Mouse (Mus musculus) liver, embryonic 14.5 days (tissue): ENCODE data around the gene Olfr1124. TPM values are rescaled to one million over a fixed set of nuclear protein-coding genes. Genes with fewer than 3 reads are reported as not detected.
"Not testable (repeated sequence)": the region's sequence is repeated elsewhere in the genome, so short reads cannot be mapped to it uniquely, and the experiment has no call there.

Experiments used
- ATAC-seq: fragments of 200-750 bp; cut with Nextera tagmentation; 2 replicates; pipeline ENCODE4 v1.8.0; 2017; ENCODE audit warnings: moderate number of reproducible peaks, mild to moderate bottlenecking, moderate library complexity; ENCODE audit not compliant: insufficient read depth
- DNase-seq, 3 experiments: peaks; one replicate each; pipeline ENCODE4 v3.0.0-alpha.2; 2012 to 2013; ENCODE audit warnings: low read depth in 3 of 3, low spot score in 3 of 3
- H3K27ac ChIP-seq: fragments of 300-500 bp; sonication (generic); 2 replicates; pipeline ENCODE4 v1.5.1; 2014; ENCODE audit warnings: moderate library complexity, mild to moderate bottlenecking, control low read depth, inconsistent platforms
- H3K27me3 ChIP-seq: fragments of 300-500 bp; sonication (generic); 2 replicates; pipeline ENCODE4 v1.6.1; 2014; ENCODE audit warnings: mild to moderate bottlenecking, low read length, moderate library complexity; ENCODE audit not compliant: control insufficient read depth, insufficient read depth
- H3K36me3 ChIP-seq: fragments of 300-500 bp; sonication (generic); replicated peaks from 2 replicates; pipeline ENCODE4 v1.6.1; 2014; ENCODE audit warnings: low read depth; ENCODE audit not compliant: control insufficient read depth, insufficient read depth
- H3K4me1 ChIP-seq, 2 experiments: fragments of 200-500 bp in 1 of 2; fragments of 300-500 bp in 1 of 2; sonication (generic) in 1 of 2; replicated peaks; 2 replicates each; pipeline ENCODE4 v1.6.1; 2012 to 2014; ENCODE audit warnings: antibody characterized with exemption in 1 of 2, inconsistent platforms in 1 of 2, low read length in 1 of 2; ENCODE audit not compliant: control insufficient read depth in 2 of 2, insufficient read depth in 2 of 2
- H3K4me2 ChIP-seq: fragments of 300-500 bp; sonication (generic); 2 replicates; pipeline ENCODE4 v1.6.1; 2014; ENCODE audit warnings: low read depth, mild to moderate bottlenecking, control low read depth, moderate library complexity
- H3K4me3 ChIP-seq, 2 experiments: fragments of 200-500 bp in 1 of 2; fragments of 300-500 bp in 1 of 2; sonication (generic) in 1 of 2; 2 replicates each; pipeline ENCODE4 v1.5.1; 2012 to 2014; ENCODE audit warnings: low read depth in 2 of 2, low read length in 2 of 2, mild to moderate bottlenecking in 2 of 2, control low read depth in 1 of 2, inconsistent platforms in 1 of 2, moderate library complexity in 1 of 2; ENCODE audit not compliant: insufficient read depth in 1 of 2
- H3K9ac ChIP-seq: fragments of 300-500 bp; sonication (generic); replicated peaks from 2 replicates; pipeline ENCODE4 v1.6.1; 2014; ENCODE audit warnings: mild to moderate bottlenecking, control low read depth, moderate library complexity
- H3K9me3 ChIP-seq: fragments of 300-500 bp; sonication (generic); 2 replicates; pipeline ENCODE4 v1.6.1; 2016; ENCODE audit warnings: low read length, mixed read lengths; ENCODE audit not compliant: control insufficient read depth
- CTCF ChIP-seq: IDR thresholded peaks from 2 replicates; pipeline ENCODE4 v1.5.1; 2016; ENCODE audit warnings: antibody characterized with exemption, low read depth, control low read depth
- EP300 ChIP-seq: IDR thresholded peaks from 2 replicates; pipeline ENCODE4 v1.6.1; 2016; ENCODE audit warnings: antibody characterized with exemption, low read depth
- WGBS: fragments of 180-500 bp; shearing (Covaris S2); extraction: QIAGEN DNeasy Blood & Tissue Kit; methylation state at CpG from one replicate; pipeline ENCODE4 v1.1.7; 2014; ENCODE audit not compliant: insufficient replicate concordance; 5-methylcytosine and 5-hydroxymethylcytosine counted together
- polyA plus RNA-seq, 2 experiments: library from polyadenylated mRNA; depleted of rRNA in 1 of 2; stranded (reverse) in 1 of 2; unstranded in 1 of 2; fragments of >200 nt; fragmentation: Nextera tagmentation in 1 of 2; extraction: Ambion mirVana in 1 of 2; gene quantifications; 2 replicates each; pipeline versions ENCODE4 v1.2.1 to v1.2.3; 2012 to 2014

Olfr1124 gene
- not detected in 2 replicates for polyA plus RNA-seq (2012; rRNA removed)
- polyA plus RNA-seq (2014; fragmentation: Nextera tagmentation; extraction: Ambion mirVana): not detected in 2 replicates

DNA sequence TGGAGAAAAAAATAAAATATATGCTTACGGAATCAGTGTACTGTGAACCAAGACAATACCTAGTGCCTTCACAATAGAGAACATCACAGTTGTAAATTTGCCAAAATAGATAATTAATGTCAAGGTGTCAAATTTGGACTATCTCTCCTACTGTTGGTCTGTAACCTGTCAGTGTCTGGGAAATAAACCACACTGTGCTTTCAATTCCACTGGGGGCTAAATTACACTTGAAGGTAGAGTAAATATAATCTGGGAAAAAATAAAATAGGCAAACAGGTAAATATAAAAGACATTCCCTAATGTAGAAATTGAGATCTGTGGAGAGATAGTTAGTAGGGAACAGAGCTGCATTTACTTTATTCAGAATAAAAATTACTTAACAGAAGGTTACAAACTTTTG is at the start of gene Olfr1124:
TSS of gene Olfr1124 (plus strand) at position 301 of the 400 bp plus-strand sequence.
- WGBS: 84% methylated on average over 1 of the region's 1 CpGs
- no peak for DNase-seq

DNA sequence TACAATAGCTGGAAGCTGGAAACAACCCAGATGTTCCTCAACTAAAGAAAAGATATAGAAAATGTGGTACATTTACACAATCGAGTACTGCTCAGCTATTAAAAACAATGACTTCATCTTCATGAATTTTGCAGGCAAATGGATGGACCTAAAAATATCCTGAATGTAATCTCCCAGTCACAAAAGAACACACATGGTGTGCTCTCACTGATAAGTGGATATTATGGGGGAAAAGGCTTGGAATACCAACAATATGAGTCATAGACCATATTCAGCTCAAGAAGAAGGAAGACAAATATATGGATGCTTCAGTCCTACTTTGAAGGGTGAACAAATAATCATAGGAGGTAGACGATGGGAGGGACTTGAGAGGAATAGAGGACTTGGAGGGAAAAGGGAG is 46.1 kb upstream of the Olfr1124 start:
- Histone ChIP-seq H3K4me1 (no peaks in the 10 kb centered on the region), H3K9me3 (no peaks in the 10 kb centered on the region), H3K27me3 (no peaks in the 10 kb centered on the region), H3K9ac (no peak overlapping the region), H3K36me3 (no peaks in the 10 kb centered on the region), H3K4me2 (no peak overlapping the region), H3K27ac (no peak overlapping the region), H3K4me3 (no peak overlapping the region)
- TF ChIP-seq EP300 (no peak), CTCF (no peak)
- ATAC-seq: no peak
- DNase-seq: no peak
- 43% methylated on average over 2 of the region's 2 CpGs for WGBS

More for the DNA sequence above, at the start of gene Olfr1124:
- ATAC-seq: no peak
- Histone ChIP-seq H3K4me1 (no peaks in the 10 kb centered on the region), H3K9ac (no peak within 1 kb of the TSS), H3K4me3 (no peak within 1 kb of the TSS), H3K36me3 (no peaks in the 10 kb centered on the region), H3K4me2 (no peak within 1 kb of the TSS), H3K27ac (no peak within 1 kb of the TSS), H3K27me3 (no peaks in the 10 kb centered on the region), H3K9me3 (no peaks in the 10 kb centered on the region)
- TF ChIP-seq EP300: no peak

DNA sequence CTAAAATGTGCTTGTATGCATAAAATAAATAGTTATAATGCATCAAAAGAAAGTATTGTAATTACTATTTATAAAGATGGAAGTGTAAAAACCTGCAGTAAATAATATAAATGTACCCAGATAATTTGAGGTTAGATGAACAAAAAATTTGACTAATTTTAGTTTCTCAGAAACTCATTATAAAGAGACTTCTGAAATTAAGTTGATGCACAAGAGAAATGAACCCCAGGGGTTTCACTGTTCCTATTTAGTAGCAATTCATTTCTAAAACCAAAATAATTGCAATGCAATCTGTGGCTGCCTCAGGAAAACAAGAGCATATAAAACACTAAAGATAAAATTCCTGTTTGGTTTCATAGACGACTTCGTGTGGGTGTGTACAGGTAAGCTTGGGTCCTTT is 44.5 kb upstream of the Olfr1124 start, which contains the start of gene Olfr1122:
TSS of gene Olfr1122 (plus strand) at position 301 of the 400 bp plus-strand sequence.
- DNase-seq: no peak
- Histone ChIP-seq H3K27me3 (no peaks in the 10 kb centered on the region), H3K36me3 (no peaks in the 10 kb centered on the region), H3K9me3 (no peaks in the 10 kb centered on the region), H3K4me1 (no peaks in the 10 kb centered on the region), H3K27ac (no peak within 1 kb of the TSS), H3K4me2 (no peak within 1 kb of the TSS), H3K9ac (no peak within 1 kb of the TSS), H3K4me3 (no peak within 1 kb of the TSS)
- TF ChIP-seq CTCF (no peak), EP300 (no peak)
- WGBS: 72% methylated on average over 2 of the region's 2 CpGs
- no peak for ATAC-seq

DNA sequence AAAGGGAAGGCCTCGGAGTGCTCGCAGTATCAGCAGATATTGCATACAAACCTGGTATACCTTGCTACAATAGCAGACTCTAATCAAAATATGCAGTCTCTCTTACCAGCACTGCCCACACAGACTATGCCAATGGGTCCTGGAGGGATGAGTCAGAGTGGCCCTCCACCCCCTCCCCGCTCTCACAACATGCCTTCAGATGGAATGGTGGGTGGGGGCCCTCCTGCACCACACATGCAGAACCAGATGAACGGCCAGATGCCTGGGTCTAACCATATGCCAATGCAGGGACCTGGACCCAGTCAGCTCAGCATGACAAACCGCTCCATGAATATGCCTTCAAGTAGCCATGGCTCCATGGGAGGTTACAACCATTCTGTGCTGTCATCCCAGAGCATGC is 36.5 kb upstream of the Olfr1124 start:
- H3K4me3 ChIP-seq, H3K27me3 ChIP-seq, H3K4me2 ChIP-seq, H3K9me3 ChIP-seq, H3K4me1 ChIP-seq, H3K9ac ChIP-seq, ATAC-seq, H3K27ac ChIP-seq, DNase-seq, H3K36me3 ChIP-seq: not testable (repeated sequence)
- 74% methylated on average over 5 of the region's 5 CpGs for WGBS

DNA sequence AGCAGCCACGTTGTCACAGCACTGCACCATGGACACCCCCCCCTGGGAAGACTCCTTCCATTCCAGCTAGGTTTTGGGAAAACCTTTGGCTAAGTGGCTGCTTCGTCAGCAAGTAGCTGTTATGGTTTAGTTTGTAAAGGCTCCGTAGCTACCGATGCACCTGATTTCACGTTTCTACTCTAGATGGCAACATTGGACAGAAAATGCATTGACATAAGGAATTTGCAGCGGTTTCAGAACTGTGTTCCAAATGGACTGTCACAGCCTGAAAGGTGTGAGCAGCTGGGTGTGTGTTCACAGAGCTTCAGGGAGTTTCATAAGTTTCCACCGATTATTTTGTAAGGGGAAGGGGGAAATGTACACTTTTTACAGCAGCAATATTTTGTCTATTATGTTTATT is 35.4 kb upstream of the Olfr1124 start:
- not testable (repeated sequence) for H3K4me3 ChIP-seq, ATAC-seq, H3K4me2 ChIP-seq, H3K27me3 ChIP-seq, H3K27ac ChIP-seq, DNase-seq, H3K9me3 ChIP-seq, H3K36me3 ChIP-seq, H3K4me1 ChIP-seq, H3K9ac ChIP-seq
- 64% methylated on average over 7 of the region's 7 CpGs for whole genome bisulfite sequencing

DNA sequence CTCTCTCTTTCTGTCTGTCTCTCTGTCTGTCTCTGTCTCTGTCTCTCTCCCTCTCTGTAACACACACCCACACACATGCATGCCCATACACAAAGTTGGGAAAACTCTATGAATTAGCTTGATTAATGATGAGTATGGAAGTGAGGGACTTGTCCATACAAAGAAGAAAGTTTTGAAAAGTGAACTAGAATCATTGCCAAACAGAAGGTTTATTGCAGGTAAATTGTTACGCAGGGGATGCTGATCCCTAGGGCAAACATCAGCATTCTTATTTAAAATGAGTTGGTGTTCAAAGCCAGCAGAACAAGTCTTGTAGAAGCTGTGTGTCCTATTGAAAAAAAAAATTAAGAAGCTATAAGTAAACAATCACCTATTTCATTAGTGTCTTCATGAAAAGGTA is 13.7 kb upstream of the Olfr1124 start, which contains the start of gene Olfr1123:
TSS of gene Olfr1123 (plus strand) at position 301 of the 400 bp plus-strand sequence.
- H3K27me3 ChIP-seq: no peaks in the 10 kb centered on the region
- no peaks in the 10 kb centered on the region for H3K4me1 ChIP-seq
- ATAC-seq (no peak), DNase-seq (no peak)
- H3K36me3 ChIP-seq: no peaks in the 10 kb centered on the region
- H3K4me2 ChIP-seq: no peak within 1 kb of the TSS
- WGBS: 63% methylated on average over 1 of the region's 1 CpGs
- no peak for TF ChIP-seq EP300
- TF ChIP-seq CTCF: no peak
- no peak within 1 kb of the TSS for H3K27ac ChIP-seq
- H3K9ac ChIP-seq: no peak within 1 kb of the TSS
- no peak within 1 kb of the TSS for H3K4me3 ChIP-seq
- no peaks in the 10 kb centered on the region for H3K9me3 ChIP-seq
